Mouse (Mus musculus): ENCODE measurements around the gene Terf2ip. TPM values are rescaled to one million over a fixed set of nuclear protein-coding genes. Genes with fewer than 3 reads are reported as not detected.

The Terf2ip gene
- total RNA-seq, 2 experiments from 2014 or later = 37.1 to 37.9 TPM

- DNase-seq (ENCODE audit: low spot score in 2 of 2) = no peak
Measured at GRCm38 (mm10) chr8:112007669-112008068, 3.5 kb upstream of the Terf2ip start.

GRCm38 (mm10) chr8:112009558-112009957 is 1.6 kb upstream of the Terf2ip start:
- DNase-seq (ENCODE audit: low spot score in 2 of 2) = no peak

GRCm38 (mm10) chr8:112011816-112012242 is 631 bp downstream of the Terf2ip start:
- peak in 1 of 2 experiments; percentile 55 for DNase-seq (ENCODE audit: low spot score in 2 of 2)

GRCm38 (mm10) chr8:112014936-112015335 is 3.7 kb downstream of the Terf2ip start, which contains the start of gene Gm6793:
Gene Gm6793, minus strand, starts transcription at chr8:112015036.
- DNase-seq (ENCODE audit: low spot score in 2 of 2) = no peak

- no peak for DNase-seq (ENCODE audit: low spot score in 2 of 2)
Measured at GRCm38 (mm10) chr8:112029455-112029854, 18.3 kb downstream of the Terf2ip start.

GRCm38 (mm10) chr8:112030663-112031062 is 19.5 kb downstream of the Terf2ip start:
- no peak for DNase-seq (ENCODE audit: low spot score in 2 of 2)

GRCm38 (mm10) chr8:112033071-112033470 is 21.9 kb downstream of the Terf2ip start:
- DNase-seq (ENCODE audit: low spot score in 2 of 2) = no peak

- peak; percentile 11 to 37 for DNase-seq (ENCODE audit: low spot score in 2 of 2)
Measured at GRCm38 (mm10) chr8:112034603-112035002, 23.4 kb downstream of the Terf2ip start.

- DNase-seq (ENCODE audit: low spot score in 2 of 2) = no peak
Measured at GRCm38 (mm10) chr8:112037521-112037920, 26.3 kb downstream of the Terf2ip start.

- DNase-seq (ENCODE audit: low spot score in 2 of 2) = no peak
Measured at GRCm38 (mm10) chr8:112045182-112045581, 34.0 kb downstream of the Terf2ip start.

GRCm38 (mm10) chr8:112045896-112046295 is 34.7 kb downstream of the Terf2ip start:
- peak; percentile 93 to 94 for DNase-seq (ENCODE audit: low spot score in 2 of 2)

- DNase-seq (ENCODE audit: low spot score in 2 of 2) = no peak
Measured at GRCm38 (mm10) chr8:112048293-112048692, 37.1 kb downstream of the Terf2ip start.

- DNase-seq (ENCODE audit: low spot score in 2 of 2) = no peak
Measured at GRCm38 (mm10) chr8:112049984-112050383, 38.8 kb downstream of the Terf2ip start.

GRCm38 (mm10) chr8:112051537-112051936 is 40.3 kb downstream of the Terf2ip start:
- no peak for DNase-seq (ENCODE audit: low spot score in 2 of 2)

GRCm38 (mm10) chr8:112054456-112054855 is 43.3 kb downstream of the Terf2ip start:
- DNase-seq (ENCODE audit: low spot score in 2 of 2) = no peak

- DNase-seq (ENCODE audit: low spot score in 2 of 2) = peak; percentile 23 to 45
Measured at GRCm38 (mm10) chr8:112061372-112061771, 50.2 kb downstream of the Terf2ip start.

Other genes with a start within 250 kb of the Terf2ip start
- gene Cfdp1, start 157.1 kb upstream of the Terf2ip start, total RNA-seq (2021) = 100 to 1,000 TPM; 100 to 101 TPM
- 1 to 10 TPM; 3.4 to 4.1 TPM for gene Tmem170, start 134.6 kb upstream of the Terf2ip start, total RNA-seq (2021)
- under 1 TPM; 0.48 to 0.89 TPM for gene Chst5, start 101.0 kb upstream of the Terf2ip start, total RNA-seq (2021)
- gene Tmem231, start 77.5 kb upstream of the Terf2ip start, total RNA-seq (2021) = 10 to 100 TPM in 1 of 2 experiments, 1 to 10 TPM in 1; 9.8 to 10.1 TPM
- 100 to 1,000 TPM; 193 to 198 TPM for gene Gabarapl2, start 70.7 kb upstream of the Terf2ip start, total RNA-seq (2021)
- gene Adat1, start 19.1 kb upstream of the Terf2ip start, total RNA-seq (2021) = 1 to 10 TPM; 5.0 to 5.2 TPM
- gene Kars, start 75 bp upstream of the Terf2ip start, total RNA-seq (2021) = 10 to 100 TPM; 83.3 to 96.7 TPM
- not detected for gene Gm6793, start 3.6 kb downstream of the Terf2ip start, total RNA-seq (2021)

All from layer of hippocampus, postnatal 10 days (tissue).